ENCODE assay signal across 27 mouse cellular contexts in genomic region chr5:97005891-97006290, GRCm38 (mm10). TPM values are rescaled to one million over a fixed set of nuclear protein-coding genes. Genes with fewer than 3 reads are reported as not detected.
A peak's percentile ranks its signal among the peaks of the same experiment; 100 is the strongest.
DNase-seq lines count a peak whose midpoint lies in the region; ATAC-seq lines count a peak whose summit lies in the region.
"Had no signal": no experiment of that assay in that cellular context is flagged by ENCODE, and none has a peak within 500 bp of the region (broad histone marks: within the 10 kb centered on the region; RNA-seq: fewer than 3 reads in every experiment).

No protein-coding gene starts in this region.

- DNase-seq in heart, adult 11 months, result peak; percentile 75
- no peak for DNase-seq in heart, embryonic 10.5 days (ENCODE audit: low spot score)
- peak; percentile 50 for DNase-seq in intestine, embryonic 14.5 days (ENCODE audit: low spot score)
- DNase-seq in limb, embryonic 10.5 days (ENCODE audit: low spot score), result peak; percentile 18
- DNase-seq in embryo, embryonic 11 days, result no peak
- no peak for DNase-seq in hindbrain, embryonic 11.5 days (ENCODE audit: low spot score)
- DNase-seq: adrenal gland, postnatal 14 days; cerebellum, adult 11 months; cerebellum, adult 9-10 months; cerebellum, postnatal 36 days; gastrocnemius, postnatal 14 days; heart, postnatal 10 days; kidney, postnatal 14 days; lung, postnatal 36 days; midbrain, embryonic 14.5 days; right cerebral cortex, postnatal 25 days; thymus, adult 2 months; thymus, postnatal 36 days had no signal

- H3K4me1 ChIP-seq in heart, embryonic 10.5 days, result 0 out of 2 replicates have a peak, but pooled peaks cover 8% of the 10 kb centered on the region
- peaks cover 18% of the 10 kb centered on the region for H3K4me1 ChIP-seq in intestine, embryonic 14.5 days (replicated peaks; ENCODE audit: control insufficient read depth, insufficient read depth, low read length)
- peaks cover 7% of the 10 kb centered on the region; the same call in 1 of the 2 replicates for H3K4me1 ChIP-seq in limb, embryonic 10.5 days
- H3K4me1 ChIP-seq in liver, embryonic 15.5 days (replicated peaks), result peaks cover 96% of the 10 kb centered on the region
- H3K4me1 ChIP-seq in neural tube, embryonic 15.5 days, result peaks cover 7% of the 10 kb centered on the region; the same call in 1 of the 2 replicates
- H3K4me1 ChIP-seq in hindbrain, embryonic 11.5 days (replicated peaks; ENCODE audit: control insufficient read depth, insufficient read depth, low read length), result no peaks in the 10 kb centered on the region

- 93% methylated on average over 2 of the region's 2 CpGs for WGBS in heart, embryonic 10.5 days
- WGBS in intestine, embryonic 14.5 days, result 77% methylated on average over 2 of the region's 2 CpGs
- 96% methylated on average over 2 of the region's 2 CpGs for WGBS in limb, embryonic 10.5 days
- 72% methylated on average over 2 of the region's 2 CpGs for WGBS in liver, embryonic 15.5 days (ENCODE audit: insufficient replicate concordance)
- WGBS in neural tube, embryonic 15.5 days, result 93% methylated on average over 2 of the region's 2 CpGs
- WGBS in hindbrain, embryonic 11.5 days, result 85% methylated on average over 2 of the region's 2 CpGs

- ATAC-seq in intestine, embryonic 14.5 days (replicated peaks; ENCODE audit: low FRiP score, low TSS enrichment, low read depth), result no peak
- ATAC-seq in liver, embryonic 15.5 days (ENCODE audit: insufficient read depth), result no peak
- ATAC-seq in neural tube, embryonic 15.5 days (ENCODE audit: low FRiP score), result no peak
- ATAC-seq in hindbrain, embryonic 11.5 days (ENCODE audit: low FRiP score), result no peak
- ATAC-seq: inflammation-experienced regulatory T-cells, adult 6 months had no signal

- H3K9ac ChIP-seq in intestine, embryonic 14.5 days (ENCODE audit: low read length), result no peak overlapping the region
- H3K9ac ChIP-seq in liver, embryonic 15.5 days, result no peak overlapping the region
- no peak overlapping the region for H3K9ac ChIP-seq in neural tube, embryonic 15.5 days (replicated peaks)
- no peak overlapping the region for H3K9ac ChIP-seq in hindbrain, embryonic 11.5 days (ENCODE audit: low read depth, low read length)
- H3K9ac ChIP-seq: embryonic facial prominence, embryonic 12.5 days; forebrain, embryonic 12.5 days; heart, embryonic 13.5 days; hindbrain, embryonic 15.5 days had no signal

- H3K4me3 ChIP-seq in heart, embryonic 10.5 days, result no peak overlapping the region
- no peak overlapping the region for H3K4me3 ChIP-seq in intestine, embryonic 14.5 days (ENCODE audit: low read depth, low read length)
- no peak overlapping the region for H3K4me3 ChIP-seq in limb, embryonic 10.5 days
- no peak overlapping the region for H3K4me3 ChIP-seq in liver, embryonic 15.5 days (replicated peaks)
- no peak overlapping the region for H3K4me3 ChIP-seq in neural tube, embryonic 15.5 days (replicated peaks)
- H3K4me3 ChIP-seq in hindbrain, embryonic 11.5 days (ENCODE audit: low read depth, low read length), result no peak overlapping the region
- H3K4me3 ChIP-seq: embryonic facial prominence, embryonic 12.5 days; forebrain, embryonic 12.5 days; heart, embryonic 13.5 days; hindbrain, embryonic 15.5 days; left cerebral cortex, adult 2 months had no signal

- H3K9me3 ChIP-seq in heart, embryonic 10.5 days, result no peaks in the 10 kb centered on the region
- H3K9me3 ChIP-seq in intestine, embryonic 14.5 days (ENCODE audit: control insufficient read depth, low read length), result no peaks in the 10 kb centered on the region
- no peaks in the 10 kb centered on the region for H3K9me3 ChIP-seq in limb, embryonic 10.5 days (replicated peaks)
- no peaks in the 10 kb centered on the region for H3K9me3 ChIP-seq in liver, embryonic 15.5 days (replicated peaks)
- H3K9me3 ChIP-seq in neural tube, embryonic 15.5 days (replicated peaks), result no peaks in the 10 kb centered on the region
- no peaks in the 10 kb centered on the region for H3K9me3 ChIP-seq in hindbrain, embryonic 11.5 days (ENCODE audit: control insufficient read depth, low read length)
- H3K9me3 ChIP-seq: embryonic facial prominence, embryonic 12.5 days; forebrain, embryonic 12.5 days; heart, embryonic 13.5 days; hindbrain, embryonic 15.5 days had no signal

- H3K4me2 ChIP-seq in intestine, embryonic 14.5 days (ENCODE audit: low read length), result no peak overlapping the region
- H3K4me2 ChIP-seq in liver, embryonic 15.5 days, result peak overlapping the region; percentile 66
- no peak overlapping the region for H3K4me2 ChIP-seq in neural tube, embryonic 15.5 days
- no peak overlapping the region for H3K4me2 ChIP-seq in hindbrain, embryonic 11.5 days (replicated peaks; ENCODE audit: low read depth, low read length)
- H3K4me2 ChIP-seq: embryonic facial prominence, embryonic 12.5 days; forebrain, embryonic 12.5 days; hindbrain, embryonic 15.5 days had no signal

- no peak overlapping the region; the same call in 1 of the 2 replicates for H3K27ac ChIP-seq in heart, embryonic 10.5 days
- no peak overlapping the region for H3K27ac ChIP-seq in intestine, embryonic 14.5 days (ENCODE audit: low read depth)
- H3K27ac ChIP-seq in limb, embryonic 10.5 days, result no peak overlapping the region
- peak overlapping the region; percentile 78 for H3K27ac ChIP-seq in liver, embryonic 15.5 days (replicated peaks)
- no peak overlapping the region for H3K27ac ChIP-seq in neural tube, embryonic 15.5 days (replicated peaks)
- no peak overlapping the region for H3K27ac ChIP-seq in hindbrain, embryonic 11.5 days (ENCODE audit: low read depth, low read length)
- H3K27ac ChIP-seq: embryonic facial prominence, embryonic 12.5 days; forebrain, embryonic 12.5 days; heart, embryonic 13.5 days; hindbrain, embryonic 15.5 days; left cerebral cortex, adult 2 months; stomach, postnatal 0 days had no signal

- peaks cover 8% of the 10 kb centered on the region; the same call in 1 of the 2 replicates for H3K27me3 ChIP-seq in heart, embryonic 10.5 days (ENCODE audit: insufficient read depth, poor library complexity, severe bottlenecking)
- no peaks in the 10 kb centered on the region for H3K27me3 ChIP-seq in intestine, embryonic 14.5 days (replicated peaks; ENCODE audit: control insufficient read depth, insufficient read depth, low read length)
- H3K27me3 ChIP-seq in limb, embryonic 10.5 days (ENCODE audit: low read depth, poor library complexity, severe bottlenecking), result no peaks in the 10 kb centered on the region
- H3K27me3 ChIP-seq in liver, embryonic 15.5 days, result no peaks in the 10 kb centered on the region
- H3K27me3 ChIP-seq in neural tube, embryonic 15.5 days (replicated peaks), result no peaks in the 10 kb centered on the region
- H3K27me3 ChIP-seq in hindbrain, embryonic 11.5 days (ENCODE audit: control insufficient read depth, insufficient read depth, low read length), result no peaks in the 10 kb centered on the region
- H3K27me3 ChIP-seq: embryonic facial prominence, embryonic 12.5 days; forebrain, embryonic 12.5 days; hindbrain, embryonic 15.5 days had no signal

- H3K36me3 ChIP-seq in heart, embryonic 10.5 days, result no peaks in the 10 kb centered on the region
- no peaks in the 10 kb centered on the region for H3K36me3 ChIP-seq in intestine, embryonic 14.5 days (ENCODE audit: control insufficient read depth, insufficient read depth, low read length)
- H3K36me3 ChIP-seq in limb, embryonic 10.5 days, result no peaks in the 10 kb centered on the region
- H3K36me3 ChIP-seq in liver, embryonic 15.5 days (replicated peaks), result peaks cover 24% of the 10 kb centered on the region
- no peaks in the 10 kb centered on the region for H3K36me3 ChIP-seq in neural tube, embryonic 15.5 days
- H3K36me3 ChIP-seq in hindbrain, embryonic 11.5 days (ENCODE audit: control insufficient read depth, insufficient read depth, low read length), result no peaks in the 10 kb centered on the region
- H3K36me3 ChIP-seq: embryonic facial prominence, embryonic 12.5 days; forebrain, embryonic 12.5 days; heart, embryonic 13.5 days; hindbrain, embryonic 15.5 days had no signal

RNA-seq across cellular contexts. Expression of gene Bmp2k, which starts 8.4 kb away (rescaled TPM):
- 10.2 and 12.3 TPM in 2 replicates for polyA plus RNA-seq in heart, embryonic 10.5 days (2016; fragmentation: Nextera tagmentation; extraction: Ambion mirVana)
- 14.7 and 15.7 TPM in 2 replicates for polyA plus RNA-seq in intestine, embryonic 14.5 days (2014; fragmentation: Nextera tagmentation; extraction: Ambion mirVana)
- polyA plus RNA-seq in limb, embryonic 10.5 days (2016; fragmentation: Nextera tagmentation; extraction: Ambion mirVana), result 7.5 and 8.5 TPM in 2 replicates
- 31.1 and 31.3 TPM in 2 replicates for polyA plus RNA-seq in liver, embryonic 15.5 days (2015; fragmentation: Nextera tagmentation; extraction: Ambion mirVana)
- 7.8 and 10.9 TPM in 2 replicates for polyA plus RNA-seq in neural tube, embryonic 15.5 days (2015; fragmentation: Nextera tagmentation; extraction: Ambion mirVana)
- polyA plus RNA-seq in hindbrain, embryonic 11.5 days (2014; fragmentation: Nextera tagmentation; extraction: Ambion mirVana), result 11.1 and 13.7 TPM in 2 replicates

Comparison
In these comparisons a context has a peak if more than half of its experiments do, and no peak if none do; other contexts are left out.
1. DNase-seq: peak in heart, adult 11 months (single experiment), intestine, embryonic 14.5 days (single experiment) and limb, embryonic 10.5 days (single experiment); none in heart, embryonic 10.5 days (single experiment), embryo, embryonic 11 days (single experiment) and hindbrain, embryonic 11.5 days (single experiment).